Mouse (Mus musculus) left cerebral cortex, adult 9 months (tissue): ENCODE measurements at regions not wholly inside any gene's neighbourhood (a gene's known extent, or its start where the extent isn't known, plus 50 kb on each side); places are given as distances from the start of the nearest gene placed in this dataset.
A peak's percentile ranks its signal among the peaks of the same experiment; 100 is the strongest.

Source experiments
- DNase-seq, 2 experiments: peaks; one replicate each; pipeline ENCODE4 v3.0.0; 2022; ENCODE audit warnings: low spot score in 2 of 2

GRCm38 (mm10) chr8:92212786-92213535 is 144.5 kb upstream of the Irx5 start:
- DNase-seq = no peak

GRCm38 (mm10) chr8:92209081-92209480 is 148.3 kb upstream of the Irx5 start:
- no peak for DNase-seq

- DNase-seq = no peak
Measured at GRCm38 (mm10) chr8:92195635-92196034, 161.8 kb upstream of the Irx5 start.

- DNase-seq = no peak
Measured at GRCm38 (mm10) chr8:92194065-92194464, 163.4 kb upstream of the Irx5 start.

GRCm38 (mm10) chr8:92190261-92191025 is 167.0 kb upstream of the Irx5 start:
- peak in 1 of 2 experiments; percentile 10 for DNase-seq

- no peak for DNase-seq
Measured at GRCm38 (mm10) chr8:92183331-92183730, 174.1 kb upstream of the Irx5 start.

GRCm38 (mm10) chr8:92180651-92181050 is 176.8 kb upstream of the Irx5 start:
- DNase-seq = no peak

GRCm38 (mm10) chr8:92179327-92179726 is 178.1 kb upstream of the Irx5 start:
- DNase-seq = no peak

GRCm38 (mm10) chr8:92176101-92176500 is 181.3 kb upstream of the Irx5 start:
- DNase-seq = no peak

GRCm38 (mm10) chr8:92174106-92174505 is 183.3 kb upstream of the Irx5 start:
- no peak for DNase-seq

GRCm38 (mm10) chr8:92171578-92171977 is 185.8 kb upstream of the Irx5 start:
- DNase-seq = no peak

GRCm38 (mm10) chr8:92167340-92167783 is 190.1 kb upstream of the Irx5 start:
- DNase-seq = no peak

GRCm38 (mm10) chr8:92165306-92165705 is 192.1 kb upstream of the Irx5 start:
- no peak for DNase-seq

- peak in 1 of 2 experiments; percentile 6 for DNase-seq
Measured at GRCm38 (mm10) chr8:92164496-92164895, 192.9 kb upstream of the Irx5 start.

- no peak for DNase-seq
Measured at GRCm38 (mm10) chr8:92161002-92161401, 196.4 kb upstream of the Irx5 start.

- DNase-seq = no peak
Measured at GRCm38 (mm10) chr8:92158219-92158618, 199.2 kb upstream of the Irx5 start.

GRCm38 (mm10) chr8:92152478-92152877 is 204.9 kb upstream of the Irx5 start:
- DNase-seq = no peak

- DNase-seq = no peak
Measured at GRCm38 (mm10) chr8:92147672-92148071, 209.8 kb upstream of the Irx5 start.

- no peak for DNase-seq
Measured at GRCm38 (mm10) chr8:92137091-92137882, 220.1 kb upstream of the Irx5 start.

- peak in 1 of 2 experiments; percentile 9 for DNase-seq
Measured at GRCm38 (mm10) chr8:92136413-92136812, 221.0 kb upstream of the Irx5 start.

GRCm38 (mm10) chr8:92134434-92134833 is 223.0 kb upstream of the Irx5 start:
- no peak for DNase-seq
